10 mouse cellular contexts compared by ENCODE assay signal in genomic region chr13:110278976-110279736, GRCm38 (mm10). TPM values are rescaled to one million over a fixed set of nuclear protein-coding genes. Genes with fewer than 3 reads are reported as not detected.
DNase-seq lines count a peak whose midpoint lies in the region; ATAC-seq and TF ChIP-seq lines count a peak whose summit lies in the region.
"Had no signal": no experiment of that assay in that cellular context is flagged by ENCODE, and none has a peak within 500 bp of the region (broad histone marks: within the 10 kb centered on the region; RNA-seq: fewer than 3 reads in every experiment).

No protein-coding gene starts in this region.

- no peak for ATAC-seq in forebrain, postnatal 0 days
- no peak for ATAC-seq in midbrain, embryonic 16.5 days

- DNase-seq in cerebellum, postnatal 36 days, result peak; percentile 4 to 32
- no peak for DNase-seq in cerebellum, adult 11 months
- peak; percentile 43 for DNase-seq in brain, embryonic 14.5 days (ENCODE audit: low read depth)
- peak; percentile 26 for DNase-seq in forebrain, postnatal 0 days
- DNase-seq in heart, postnatal 25 days (ENCODE audit: low spot score), result no peak
- DNase-seq in adrenal gland, postnatal 36 days, result no peak
- DNase-seq in T-cell, adult 2 months (ENCODE audit: low spot score), result no peak

- whole genome bisulfite sequencing in forebrain, postnatal 0 days, result 37% methylated on average over 9 of the region's 9 CpGs
- 32% methylated on average over 9 of the region's 9 CpGs for WGBS in midbrain, embryonic 16.5 days

- peak overlapping the region; percentile 73 for H3K4me2 ChIP-seq in forebrain, postnatal 0 days (ENCODE audit: low read depth)
- H3K4me2 ChIP-seq in midbrain, embryonic 16.5 days (ENCODE audit: low read length), result peak overlapping the region; percentile 56

- H3K9me3 ChIP-seq in forebrain, postnatal 0 days (ENCODE audit: low read length), result no peaks in the 10 kb centered on the region
- H3K9me3 ChIP-seq in midbrain, embryonic 16.5 days (replicated peaks; ENCODE audit: control insufficient read depth, low read length, poor library complexity, severe bottlenecking), result no peaks in the 10 kb centered on the region
- H3K9me3 ChIP-seq: heart, embryonic 12.5 days had no signal

- H3K36me3 ChIP-seq in forebrain, postnatal 0 days (ENCODE audit: insufficient read depth), result no peaks in the 10 kb centered on the region
- H3K36me3 ChIP-seq in midbrain, embryonic 16.5 days (ENCODE audit: control insufficient read depth, insufficient read depth, low read length), result no peaks in the 10 kb centered on the region
- H3K36me3 ChIP-seq: heart, embryonic 12.5 days had no signal

- no peak overlapping the region; the same call in 1 of the 2 replicates for H3K27ac ChIP-seq in forebrain, postnatal 0 days (ENCODE audit: low read depth, low read length)
- peak overlapping the region; percentile 95 for H3K27ac ChIP-seq in midbrain, embryonic 16.5 days (ENCODE audit: low read length)

- H3K4me1 ChIP-seq in forebrain, postnatal 0 days (ENCODE audit: insufficient read depth), result no peaks in the 10 kb centered on the region
- H3K4me1 ChIP-seq in midbrain, embryonic 16.5 days (ENCODE audit: control insufficient read depth, insufficient read depth, low read length), result peaks cover 9% of the 10 kb centered on the region

- peak overlapping the region; percentile 82 for H3K9ac ChIP-seq in forebrain, postnatal 0 days
- H3K9ac ChIP-seq in midbrain, embryonic 16.5 days (ENCODE audit: low read depth, low read length), result peak overlapping the region; percentile 83
- H3K9ac ChIP-seq: heart, embryonic 12.5 days had no signal

- peak overlapping the region; percentile 72 for H3K4me3 ChIP-seq in forebrain, postnatal 0 days (ENCODE audit: low read depth, low read length)
- peak overlapping the region; percentile 74 for H3K4me3 ChIP-seq in midbrain, embryonic 16.5 days (ENCODE audit: low read depth, low read length)

- TF ChIP-seq CTCF in brain, embryonic 14.5 days (IDR thresholded peaks at IDR 0.05; ENCODE audit: borderline replicate concordance, extremely low read depth, insufficient read depth, insufficient read length), result no peak
- TF ChIP-seq CTCF in forebrain, postnatal 0 days (IDR thresholded peaks at IDR 0.05; ENCODE audit: low read depth), result no peak

- no peak for TF ChIP-seq POLR2A in brain, embryonic 14.5 days (IDR thresholded peaks at IDR 0.05; ENCODE audit: borderline replicate concordance, extremely low read depth, insufficient read depth, insufficient read length, poor library complexity, severe bottlenecking)

- no peaks in the 10 kb centered on the region for H3K27me3 ChIP-seq in forebrain, postnatal 0 days (ENCODE audit: insufficient read depth, low read length)
- H3K27me3 ChIP-seq in midbrain, embryonic 16.5 days (ENCODE audit: control insufficient read depth, insufficient read depth, low read depth, low read length), result no peaks in the 10 kb centered on the region
- H3K27me3 ChIP-seq: heart, embryonic 12.5 days had no signal

- intact Hi-C loops in heart, postnatal 25 days (cut with DNase I), result no loop called here

RNA-seq across cellular contexts. Expression of gene Rab3c, which starts 1.6 kb away (rescaled TPM):
- polyA plus RNA-seq in brain, embryonic 14.5 days (2012; rRNA removed), result 43.4 and 89.6 TPM in 2 replicates
- 110 and 130 TPM in 2 replicates for total RNA-seq in forebrain, postnatal 0 days (2014; rRNA removed)
- 59.1 and 106 TPM in 2 replicates for polyA plus RNA-seq in forebrain, postnatal 0 days (2015; fragmentation: Nextera tagmentation; extraction: Ambion mirVana)
- polyA plus RNA-seq in midbrain, embryonic 16.5 days (2015; fragmentation: Nextera tagmentation; extraction: Ambion mirVana), result 242 and 262 TPM in 2 replicates
- total RNA-seq in heart, postnatal 25 days (2021), result under 1 TPM; 0.03 to 0.14 TPM
- 10 to 100 TPM; 20.3 to 30.4 TPM for total RNA-seq in adrenal gland, postnatal 36 days (2021)
- total RNA-seq: megakaryocyte progenitor cell, adult 5-6 weeks had no signal

Comparison
In these comparisons a context has a peak if more than half of its experiments do, and no peak if none do; other contexts are left out.
1. DNase-seq: peak in cerebellum, postnatal 36 days (2 of 2), brain, embryonic 14.5 days (single experiment) and forebrain, postnatal 0 days (single experiment); none in cerebellum, adult 11 months (single experiment), heart, postnatal 25 days (single experiment), adrenal gland, postnatal 36 days (0 of 2) and T-cell, adult 2 months (single experiment).
2. RNA of gene Rab3c, which starts 1.6 kb away (total RNA-seq): 110 to 130 TPM in forebrain, postnatal 0 days and 20.3 to 30.4 TPM in adrenal gland, postnatal 36 days; 0.03 to 0.14 TPM in heart, postnatal 25 days; every median in the first group is over 10 times any median in the second.